Mouse (Mus musculus): ENCODE results near the gene Shmt2.
A peak's percentile ranks its signal among the peaks of the same experiment; 100 is the strongest.

Shmt2 gene

GRCm38 (mm10) chr10:127534036-127534928, 12.0 kb upstream of the Shmt2 start, which contains the start of gene Nxph4:
Gene Nxph4, minus strand, starts transcription at chr10:127534559.
- DNase-seq, result peak in 1 of 2 experiments; percentile 29

GRCm38 (mm10) chr10:127531548-127531947, 9.3 kb upstream of the Shmt2 start:
- no peak for DNase-seq

GRCm38 (mm10) chr10:127530945-127531344, 8.7 kb upstream of the Shmt2 start:
- no peak for DNase-seq

- no peak for DNase-seq
Measured at GRCm38 (mm10) chr10:127527481-127527880, 5.2 kb upstream of the Shmt2 start.

GRCm38 (mm10) chr10:127526681-127527080, 4.4 kb upstream of the Shmt2 start:
- peak in 1 of 2 experiments; percentile 46 for DNase-seq

- peak; percentile 69 to 74 for DNase-seq
Measured at GRCm38 (mm10) chr10:127526048-127526447, 3.8 kb upstream of the Shmt2 start.

GRCm38 (mm10) chr10:127524646-127525255, 2.5 kb upstream of the Shmt2 start:
- DNase-seq, result no peak

- DNase-seq, result no peak
Measured at GRCm38 (mm10) chr10:127521611-127522080, 598 bp downstream of the Shmt2 start.

GRCm38 (mm10) chr10:127520714-127521357, 1.4 kb downstream of the Shmt2 start:
- DNase-seq, result no peak

- DNase-seq, result no peak
Measured at GRCm38 (mm10) chr10:127519903-127520713, 2.1 kb downstream of the Shmt2 start.

- no peak for DNase-seq
Measured at GRCm38 (mm10) chr10:127519041-127519701, 3.1 kb downstream of the Shmt2 start.

- DNase-seq, result no peak
Measured at GRCm38 (mm10) chr10:127517941-127518340, 4.3 kb downstream of the Shmt2 start.

- no peak for DNase-seq
Measured at GRCm38 (mm10) chr10:127516576-127517260, 5.5 kb downstream of the Shmt2 start.

GRCm38 (mm10) chr10:127515983-127516459, 6.2 kb downstream of the Shmt2 start:
- no peak for DNase-seq

- DNase-seq, result no peak
Measured at GRCm38 (mm10) chr10:127515271-127515982, 6.8 kb downstream of the Shmt2 start.

GRCm38 (mm10) chr10:127514764-127515163, 7.5 kb downstream of the Shmt2 start, which contains the start of gene Ndufa4l2:
Gene Ndufa4l2, plus strand, starts transcription at chr10:127514967.
- no peak for DNase-seq

- DNase-seq, result no peak
Measured at GRCm38 (mm10) chr10:127514111-127514698, 8.0 kb downstream of the Shmt2 start.

GRCm38 (mm10) chr10:127513501-127514091, 8.6 kb downstream of the Shmt2 start:
- no peak for DNase-seq

- DNase-seq, result peak; percentile 89 to 95
Measured at GRCm38 (mm10) chr10:127512813-127513212, 9.4 kb downstream of the Shmt2 start.

GRCm38 (mm10) chr10:127512307-127512666, 10.0 kb downstream of the Shmt2 start:
- no peak for DNase-seq

All from thymus, postnatal 36 days (tissue).